Mouse (Mus musculus) testis, postnatal 10 days (tissue): Measurements from ENCODE around the gene Gmds.

Experiments
- DNase-seq: peaks from one replicate; pipeline ENCODE4 v3.0.0; 2021; ENCODE audit warnings: low spot score

Gmds gene

DNA sequence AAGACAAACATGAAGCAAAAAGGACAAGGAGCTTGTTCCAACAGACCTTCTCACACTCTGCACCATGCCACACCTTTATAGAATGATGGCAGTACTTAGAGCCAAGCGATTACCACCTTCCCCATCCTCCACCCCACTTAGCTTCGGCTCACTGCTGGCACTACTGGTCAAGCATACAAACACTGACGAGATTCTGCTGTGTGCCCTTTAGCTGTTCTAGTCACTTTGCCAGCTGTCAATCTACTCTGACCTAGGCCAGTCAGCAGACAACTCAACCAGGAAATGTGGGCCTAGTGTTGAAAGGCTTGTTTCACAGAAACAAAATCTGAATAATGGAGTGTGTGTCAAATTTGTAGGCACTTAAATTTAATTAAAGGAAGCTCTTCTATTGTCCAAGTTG lies 464.1 kb downstream of the Gmds start:
- no peak for DNase-seq

DNA sequence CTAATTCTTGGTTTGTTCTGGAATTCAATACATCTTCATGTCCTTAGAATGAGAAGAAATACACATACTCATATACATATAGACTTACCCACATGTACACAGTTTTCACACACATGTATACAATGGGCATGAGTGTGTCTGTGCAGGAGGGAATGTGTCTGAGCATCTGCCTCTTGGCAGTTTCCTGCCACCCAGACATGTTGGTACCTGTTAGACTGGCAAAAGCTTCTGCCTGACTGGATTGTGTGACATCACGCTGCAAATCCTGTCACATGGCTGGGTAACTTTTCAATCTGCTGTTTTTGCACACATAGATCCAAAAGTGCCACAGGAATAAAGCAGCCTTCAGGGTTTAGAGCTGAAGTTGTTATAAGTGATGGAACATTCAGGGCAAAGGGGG lies 465.3 kb downstream of the Gmds start:
- DNase-seq: no peak

DNA sequence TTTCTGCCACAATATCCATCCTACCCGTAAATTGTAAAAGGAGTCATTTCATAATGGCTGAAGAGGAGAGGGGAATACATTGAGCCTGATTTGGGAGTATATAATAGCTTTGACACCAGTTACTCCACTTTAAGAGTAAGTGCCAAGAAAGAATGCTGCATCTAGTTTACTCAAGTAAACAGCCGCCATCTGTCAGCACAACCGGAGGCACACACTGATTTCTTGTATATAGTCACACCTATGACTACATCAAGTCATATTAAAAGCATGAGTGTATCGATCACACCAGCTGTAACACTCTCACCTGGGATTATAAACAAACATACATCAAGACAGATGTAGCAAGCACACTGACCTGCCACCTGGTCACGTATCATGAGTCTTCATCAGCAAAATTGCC lies 473.8 kb downstream of the Gmds start:
- no peak for DNase-seq

DNA sequence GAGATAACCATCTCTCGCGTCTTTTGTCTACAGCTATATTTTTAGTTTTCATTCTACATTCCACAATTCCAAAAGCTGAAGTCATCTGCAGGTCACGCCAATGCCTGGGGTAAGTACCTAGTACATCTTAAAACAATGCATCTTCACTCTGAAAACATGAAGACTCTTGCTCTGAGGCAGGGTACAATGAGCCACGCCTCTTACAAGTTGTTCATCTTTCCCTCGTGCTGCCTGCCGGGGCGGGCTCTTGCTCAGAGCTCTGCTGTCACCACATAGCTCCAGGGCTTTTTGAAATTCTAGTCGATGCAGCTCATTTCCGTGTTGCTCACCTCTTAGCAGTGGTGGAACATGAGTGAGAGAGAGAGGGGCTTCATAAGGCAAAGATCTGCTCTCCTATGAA lies 475.1 kb downstream of the Gmds start:
- DNase-seq: no peak

DNA sequence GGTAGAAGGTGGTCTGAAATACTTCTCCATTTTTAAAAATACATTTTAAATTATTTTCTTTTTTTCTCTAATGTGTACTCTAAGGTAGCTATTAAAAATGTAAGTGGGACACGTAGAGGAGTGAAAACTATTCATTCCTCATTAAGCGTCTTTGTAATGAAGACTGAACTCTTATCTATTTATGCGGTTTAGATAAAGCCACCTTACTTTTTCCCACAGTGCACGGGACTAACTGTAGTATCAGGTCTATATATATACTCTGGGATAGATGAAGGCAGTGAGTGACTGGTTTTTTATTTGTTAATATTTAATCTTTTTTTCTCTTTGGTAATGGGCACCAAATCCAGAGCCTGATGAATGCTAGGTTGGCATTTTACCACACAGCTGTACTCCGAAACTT lies 478.3 kb downstream of the Gmds start:
- no peak for DNase-seq

DNA sequence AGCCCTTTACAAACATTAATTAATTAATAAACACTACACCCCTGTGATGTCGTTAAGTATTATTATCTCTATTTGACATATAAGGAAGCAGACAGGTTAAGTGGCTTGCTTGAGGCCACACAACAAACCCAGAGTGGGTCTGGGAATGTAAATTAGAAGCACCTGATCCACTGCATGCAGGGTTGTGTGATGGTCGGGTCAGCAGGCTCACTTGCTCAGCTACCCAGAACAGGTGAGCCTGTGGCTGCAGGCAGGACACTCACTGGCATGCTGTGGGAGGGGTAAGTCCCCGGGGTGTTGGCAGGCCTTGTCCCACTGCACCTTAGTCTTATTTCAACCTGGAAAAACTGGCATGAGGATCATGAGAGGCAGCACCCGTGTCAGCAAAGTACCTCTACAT lies 484.5 kb downstream of the Gmds start:
- no peak for DNase-seq

DNA sequence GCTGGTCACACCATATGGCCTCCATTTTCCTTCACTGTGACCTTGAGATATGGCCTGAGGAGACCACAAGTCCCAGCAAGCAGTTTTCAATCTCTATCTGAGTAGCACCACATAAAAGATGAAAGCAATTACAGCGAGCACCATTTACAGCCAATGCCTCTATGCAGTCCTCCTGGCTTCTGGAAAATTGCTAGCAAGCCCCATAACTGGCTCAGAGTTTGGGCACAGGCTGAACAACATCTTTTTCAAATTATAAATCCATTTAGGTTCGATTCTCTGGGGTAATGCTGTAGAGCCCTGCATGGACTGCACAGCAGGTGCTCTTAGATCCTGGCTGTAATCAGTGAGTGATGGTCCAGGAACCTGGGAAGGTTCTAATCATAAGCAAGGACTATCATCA lies 485.0 kb downstream of the Gmds start:
- no peak for DNase-seq

DNA sequence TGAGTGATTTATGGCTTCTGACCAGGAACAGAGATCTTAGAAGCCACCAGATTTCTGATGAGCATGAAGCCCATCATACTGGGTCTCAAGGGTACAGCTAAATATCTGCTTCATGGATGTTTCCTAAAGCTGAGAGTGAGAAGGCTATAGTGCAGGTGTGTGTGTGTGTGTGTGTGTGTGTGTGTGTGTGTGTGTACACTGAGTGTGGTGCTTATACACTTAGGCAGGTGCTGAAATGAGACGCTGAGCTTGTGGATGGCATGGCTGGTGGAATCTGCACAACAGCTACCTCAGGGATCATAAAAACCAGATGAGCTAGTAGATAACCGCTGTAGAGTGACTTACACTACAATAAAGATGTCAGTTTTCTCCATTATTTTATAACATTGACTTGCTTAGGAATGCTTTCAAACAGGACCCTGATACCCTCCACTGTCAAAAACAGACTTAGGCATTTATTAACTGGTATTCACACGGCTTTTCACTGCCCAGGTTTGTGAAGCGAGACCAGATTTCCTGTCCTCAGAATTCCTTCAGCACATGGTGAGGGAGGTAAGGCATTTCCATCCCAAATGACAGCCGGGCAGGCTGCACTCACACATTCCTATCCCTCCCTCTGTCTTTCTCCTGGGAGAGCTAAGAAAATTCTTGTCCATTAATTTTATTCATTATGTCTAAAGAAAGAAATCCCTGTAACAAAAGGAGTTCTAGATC lies 489.1 kb downstream of the Gmds start:
- no peak for DNase-seq

DNA sequence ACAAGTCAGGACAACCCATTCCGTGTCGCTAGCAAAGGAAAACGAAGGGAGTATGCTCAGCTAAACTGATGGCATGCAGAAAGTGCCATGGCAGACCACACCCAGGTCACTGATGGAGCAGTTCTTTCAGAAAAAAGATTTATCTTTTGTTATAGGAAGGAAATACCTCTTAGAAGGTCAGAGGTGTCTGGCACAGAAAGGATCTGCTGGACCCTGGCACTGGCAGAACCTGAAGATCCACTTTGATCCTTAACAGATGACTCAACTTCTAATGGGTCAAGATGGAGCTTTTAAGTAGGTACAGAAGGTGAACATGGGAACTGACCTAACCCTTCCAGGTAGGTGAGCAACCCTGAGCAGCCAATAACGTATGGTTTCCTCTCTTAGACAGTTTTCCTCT lies 502.7 kb downstream of the Gmds start:
- DNase-seq: no peak

DNA sequence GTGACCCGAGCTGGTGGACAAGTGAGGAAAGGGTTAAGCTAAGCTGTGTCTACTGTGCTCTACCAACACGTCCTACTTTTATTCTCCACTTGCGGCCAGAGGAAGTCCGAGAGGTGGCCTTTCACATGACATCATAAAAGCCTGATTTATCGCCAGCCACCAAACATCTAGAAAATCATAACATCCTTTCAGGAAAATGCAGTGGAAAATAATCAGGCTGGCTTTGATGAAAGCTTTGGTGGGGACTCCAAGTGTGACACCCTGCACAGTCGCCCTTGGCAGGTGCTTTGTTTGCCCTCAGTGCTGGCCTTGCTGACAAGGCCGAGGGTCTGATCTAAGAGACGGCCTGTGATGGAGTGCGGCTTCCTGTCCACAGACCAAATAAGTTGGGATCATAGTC lies 508.2 kb downstream of the Gmds start:
- DNase-seq: no peak

DNA sequence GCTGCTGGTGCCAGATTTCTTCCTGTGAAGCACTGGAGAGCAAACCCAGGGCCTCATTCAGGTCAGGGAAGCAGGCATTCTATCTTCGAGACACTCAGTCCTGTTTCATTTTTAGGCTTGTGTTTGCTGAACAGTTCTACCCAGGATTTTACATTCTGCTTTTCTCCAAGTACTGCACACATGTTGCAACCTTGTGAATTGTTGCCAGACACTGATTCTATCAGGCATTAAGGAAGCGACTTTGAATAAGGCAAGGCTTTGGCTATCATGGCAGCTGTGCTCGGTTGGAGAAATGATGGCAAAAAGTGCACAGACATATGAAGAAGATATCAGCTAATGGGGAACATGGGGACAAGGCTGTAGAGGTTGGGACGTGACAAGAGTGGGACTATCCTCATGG lies 510.1 kb downstream of the Gmds start:
- no peak for DNase-seq

DNA sequence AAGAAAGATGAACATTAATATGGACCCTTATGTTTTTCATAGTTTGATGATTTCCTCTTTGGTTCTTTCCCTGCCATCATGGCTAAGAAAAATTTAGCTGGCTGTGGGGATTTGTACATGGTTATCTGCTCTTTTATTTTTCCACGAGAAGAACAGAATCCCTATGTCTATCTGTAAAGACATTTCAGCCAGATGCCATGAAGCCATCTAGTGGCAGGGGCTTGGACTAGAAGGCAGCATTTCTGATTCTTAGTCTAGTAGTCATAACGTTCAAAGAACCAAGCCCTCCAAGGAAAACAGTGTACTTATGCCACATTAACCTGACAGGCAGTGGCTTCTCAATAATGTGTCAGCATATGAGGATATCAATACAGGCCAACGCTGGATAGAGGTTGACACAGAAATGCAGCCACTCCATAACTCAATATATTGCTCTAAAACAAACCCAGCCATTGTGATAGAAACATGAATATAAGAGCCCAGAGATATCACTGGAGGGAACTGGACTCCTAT lies 510.7 kb downstream of the Gmds start:
- no peak for DNase-seq

DNA sequence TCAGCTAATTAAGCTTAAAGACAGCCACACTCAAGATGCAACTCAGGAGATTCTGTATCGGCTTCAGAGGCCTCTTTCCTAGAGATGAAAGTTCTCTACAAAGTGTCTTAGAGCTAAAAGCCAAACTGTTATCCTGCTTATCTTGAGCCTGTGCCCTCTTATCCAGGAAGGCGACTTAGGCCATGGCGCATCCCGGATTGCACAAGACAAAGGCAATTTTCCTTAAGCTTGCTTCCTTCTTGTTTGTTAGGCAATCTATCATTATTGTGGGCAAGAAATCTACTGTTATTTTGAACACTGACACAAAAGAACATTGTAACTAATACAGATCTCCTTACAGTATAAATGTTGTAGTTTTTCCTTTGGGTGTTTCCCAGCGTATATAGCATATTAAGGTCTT lies 511.4 kb downstream of the Gmds start:
- DNase-seq: no peak

DNA sequence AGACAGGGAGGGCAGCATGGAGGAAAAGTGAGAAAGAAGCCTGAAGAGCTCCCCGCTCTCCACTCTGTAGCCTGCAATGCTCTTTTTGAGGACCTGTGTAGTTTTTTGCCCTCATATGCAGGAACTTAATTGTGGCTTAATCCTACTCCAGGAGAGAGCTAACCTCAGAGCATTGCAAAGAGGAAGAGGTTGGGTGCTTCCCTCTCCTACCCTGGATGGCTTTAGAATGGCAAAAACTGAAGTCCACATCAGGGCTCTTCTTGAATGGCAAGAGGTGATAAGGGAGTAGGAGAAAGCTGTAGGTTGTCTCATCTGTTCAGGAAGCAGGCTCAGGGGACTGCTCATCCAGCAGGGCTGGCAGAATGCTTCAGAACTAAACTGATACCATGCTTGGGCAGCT lies 513.4 kb downstream of the Gmds start:
- no peak for DNase-seq

DNA sequence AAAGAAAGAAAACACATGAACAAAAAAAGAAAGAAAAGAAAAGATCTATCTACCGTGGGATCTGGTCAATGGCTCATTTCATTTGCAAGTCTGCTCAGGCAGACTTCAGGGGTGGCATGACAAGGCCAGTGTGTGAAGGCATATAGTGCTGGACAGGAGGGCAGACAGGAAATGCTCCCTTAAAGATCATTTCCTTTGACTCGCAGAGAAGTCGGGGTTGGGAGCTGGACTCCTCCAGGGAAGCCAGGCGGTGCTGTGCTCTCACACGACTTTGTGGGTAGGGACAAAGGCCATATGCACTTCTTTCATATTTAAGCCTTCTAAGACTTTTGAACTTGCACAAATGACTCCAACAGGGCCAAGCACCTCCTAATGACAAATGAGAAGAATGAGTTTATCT lies 515.2 kb downstream of the Gmds start:
- no peak for DNase-seq

DNA sequence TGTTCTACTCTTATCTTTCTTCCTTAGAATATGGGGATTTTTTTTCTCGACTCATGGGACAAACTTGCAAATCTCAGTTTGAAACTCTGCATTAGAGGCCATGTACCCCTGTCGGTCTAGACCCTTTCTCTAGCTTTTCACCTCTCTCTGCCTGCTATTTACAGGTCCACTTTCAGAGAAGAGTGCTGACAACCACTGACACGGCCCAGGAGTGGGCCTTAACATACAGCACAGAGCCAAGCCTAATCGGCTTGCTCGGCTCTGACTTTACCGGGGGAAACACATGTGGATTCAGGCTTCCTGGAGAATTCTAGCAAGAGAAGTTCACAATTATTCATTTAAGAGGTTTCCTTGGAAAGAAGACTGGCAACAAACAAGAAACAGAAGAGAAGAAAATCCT lies 517.5 kb downstream of the Gmds start:
- DNase-seq: no peak

DNA sequence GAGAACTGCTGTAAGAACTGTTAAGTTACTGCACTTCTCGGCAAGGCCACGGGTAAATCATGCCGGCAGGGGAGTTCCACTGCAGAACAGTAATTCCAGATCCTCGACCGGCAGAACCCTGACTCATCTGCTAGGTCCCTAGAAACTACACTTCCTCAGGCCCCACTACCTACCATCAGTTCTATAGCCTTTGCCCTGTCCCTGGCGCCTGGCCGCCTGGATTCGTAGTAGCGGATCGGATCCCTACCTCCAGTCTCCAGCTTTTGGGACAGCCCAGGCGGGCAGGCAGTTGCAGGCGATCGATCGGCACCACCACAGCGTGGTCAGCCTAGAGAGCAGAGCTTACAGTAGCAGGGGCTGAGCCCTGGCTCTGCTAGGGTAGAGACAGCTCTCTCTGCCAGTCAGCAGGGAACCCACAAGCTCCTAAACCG lies 517.9 kb downstream of the Gmds start:
- peak; percentile 60 for DNase-seq

DNA sequence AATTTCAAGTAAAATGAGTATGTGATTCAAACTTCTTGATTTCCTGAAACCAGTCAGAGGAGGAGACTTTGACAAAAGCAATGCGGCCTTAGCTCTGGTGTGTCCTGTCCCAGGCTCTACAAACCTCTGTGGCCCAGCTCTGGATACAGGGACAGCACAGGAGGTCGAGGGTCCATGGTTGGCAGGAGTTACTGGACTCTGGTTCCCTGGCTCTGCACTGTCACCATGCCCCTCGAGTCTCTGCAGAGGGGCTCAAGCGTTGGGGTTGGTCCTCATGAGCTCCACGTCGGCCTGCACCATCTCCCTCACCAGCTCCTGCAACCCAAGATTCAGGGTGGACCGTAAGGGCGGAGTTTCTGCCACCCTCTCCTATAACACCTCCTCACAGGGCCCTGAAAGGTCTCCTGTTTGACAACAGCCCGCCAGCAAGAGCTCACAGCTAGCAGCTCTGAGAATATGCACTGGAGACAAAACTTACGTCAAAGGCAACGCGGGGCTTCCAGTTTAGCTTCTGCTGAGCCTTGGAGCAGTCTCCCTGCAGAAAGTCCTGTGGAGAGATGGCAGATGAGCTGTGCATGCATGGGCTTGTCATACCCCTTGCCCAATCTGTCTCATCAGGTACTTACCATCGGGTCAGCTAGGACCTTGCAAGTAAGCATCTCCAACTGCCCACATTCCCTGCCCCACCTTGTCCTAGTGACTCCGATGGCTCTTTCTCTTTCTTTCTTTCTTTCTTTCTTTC lies 518.7 kb downstream of the Gmds start:
- no peak for DNase-seq

DNA sequence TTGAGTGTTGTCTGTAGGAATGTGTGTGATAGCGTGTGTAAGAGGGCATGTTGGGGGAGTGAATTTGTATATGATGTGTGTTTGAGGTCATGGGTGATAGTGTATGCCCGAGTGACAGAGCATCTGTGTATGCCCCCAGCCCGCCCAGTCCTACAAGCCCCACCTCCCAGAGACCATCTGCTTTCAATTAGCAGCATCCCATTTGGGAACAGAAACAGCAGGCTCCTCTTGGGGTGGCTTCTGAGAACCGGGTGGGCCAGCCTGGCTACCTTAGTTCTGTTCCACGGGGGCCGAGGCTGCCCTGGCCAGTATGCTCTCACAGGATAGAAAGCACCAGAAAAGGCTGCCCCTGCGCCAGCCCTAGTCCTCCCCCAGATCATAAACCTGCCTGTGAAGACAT lies 520.2 kb downstream of the Gmds start:
- DNase-seq: no peak

DNA sequence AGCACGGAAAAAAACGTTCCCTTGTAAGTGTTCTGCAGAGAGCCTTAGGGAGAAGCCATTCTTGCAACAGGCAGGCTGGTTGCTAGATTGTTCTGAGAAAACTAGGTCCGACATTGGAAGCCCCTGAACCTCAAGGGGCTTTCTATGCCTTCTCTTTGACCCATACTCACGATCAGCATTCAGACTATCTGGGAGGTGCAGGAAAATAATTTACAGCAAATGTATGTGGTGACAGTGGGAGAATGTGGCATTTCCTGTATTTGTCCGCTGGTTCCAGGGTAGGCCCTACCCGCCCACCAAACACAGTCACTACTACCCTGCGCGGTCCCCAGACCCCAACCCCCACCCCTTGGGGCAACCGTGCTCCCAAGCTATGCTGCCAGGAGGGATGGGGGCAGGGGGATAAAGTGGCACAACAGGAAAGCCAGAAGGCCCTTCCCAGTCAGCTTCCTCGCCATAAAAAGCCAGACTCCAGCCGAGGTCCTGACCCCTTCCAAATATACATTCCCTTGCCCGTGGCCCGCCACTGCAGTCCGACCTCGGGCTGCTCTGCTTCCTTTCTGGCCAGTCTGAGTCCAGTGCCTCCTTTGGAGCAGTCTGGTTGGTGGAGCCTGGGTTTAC lies 523.0 kb downstream of the Gmds start:
- no peak for DNase-seq

DNA sequence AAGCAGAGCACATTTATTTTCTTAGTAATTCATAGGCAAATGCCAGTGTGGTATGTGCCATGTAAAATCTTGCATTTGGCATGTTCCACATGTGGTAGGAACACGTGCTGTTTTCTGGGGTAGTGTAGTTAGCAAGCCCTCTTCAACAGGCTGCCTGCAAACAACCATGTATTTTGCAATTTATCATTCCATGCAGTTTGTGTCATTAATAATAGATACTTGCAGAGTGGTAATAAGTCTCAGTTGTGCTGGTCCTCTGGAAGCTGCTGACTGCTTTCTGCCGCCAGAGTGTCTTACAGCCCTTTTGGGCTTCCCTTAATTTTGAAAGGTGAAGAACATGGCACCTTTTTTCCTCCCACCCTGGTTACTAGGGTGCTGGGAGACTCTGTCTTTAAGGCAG lies 525.8 kb downstream of the Gmds start:
- no peak for DNase-seq

DNA sequence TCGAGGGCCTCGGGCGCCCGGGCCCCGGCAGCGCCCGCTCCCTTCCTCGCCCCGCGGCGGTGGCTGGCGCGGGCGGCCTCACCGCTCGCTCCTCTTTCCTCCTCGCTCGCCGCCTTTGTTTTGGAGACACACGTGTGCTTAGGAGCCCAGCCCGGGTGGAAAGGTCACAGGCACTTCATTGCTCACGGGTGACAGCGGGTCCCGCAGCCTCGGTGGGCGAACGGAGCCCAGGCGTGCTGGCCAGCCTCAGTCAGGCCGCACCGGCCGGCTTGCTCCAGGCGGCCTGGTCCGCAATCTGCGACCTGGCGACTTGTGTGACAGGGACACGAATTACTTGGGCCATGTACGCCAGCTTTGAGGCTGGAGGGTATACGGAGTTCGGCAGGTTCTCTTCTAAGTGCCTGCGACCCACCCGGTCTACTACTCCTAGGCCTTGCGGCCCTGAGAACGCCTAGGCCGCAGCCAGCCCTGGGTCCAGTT lies 527.0 kb downstream of the Gmds start:
- no peak for DNase-seq
